Mouse (Mus musculus) urinary bladder, postnatal 25 days (tissue): ENCODE data around the gene Tmem260.
A peak's percentile ranks its signal among the peaks of the same experiment; 100 is the strongest.
"Not testable (repeated sequence)": the region's sequence is repeated elsewhere in the genome, so short reads cannot be mapped to it uniquely, and the experiment has no call there.

Experiments used
- DNase-seq: peaks from one replicate; pipeline ENCODE4 v3.0.0; 2022; ENCODE audit warnings: low spot score

The Tmem260 gene

DNA sequence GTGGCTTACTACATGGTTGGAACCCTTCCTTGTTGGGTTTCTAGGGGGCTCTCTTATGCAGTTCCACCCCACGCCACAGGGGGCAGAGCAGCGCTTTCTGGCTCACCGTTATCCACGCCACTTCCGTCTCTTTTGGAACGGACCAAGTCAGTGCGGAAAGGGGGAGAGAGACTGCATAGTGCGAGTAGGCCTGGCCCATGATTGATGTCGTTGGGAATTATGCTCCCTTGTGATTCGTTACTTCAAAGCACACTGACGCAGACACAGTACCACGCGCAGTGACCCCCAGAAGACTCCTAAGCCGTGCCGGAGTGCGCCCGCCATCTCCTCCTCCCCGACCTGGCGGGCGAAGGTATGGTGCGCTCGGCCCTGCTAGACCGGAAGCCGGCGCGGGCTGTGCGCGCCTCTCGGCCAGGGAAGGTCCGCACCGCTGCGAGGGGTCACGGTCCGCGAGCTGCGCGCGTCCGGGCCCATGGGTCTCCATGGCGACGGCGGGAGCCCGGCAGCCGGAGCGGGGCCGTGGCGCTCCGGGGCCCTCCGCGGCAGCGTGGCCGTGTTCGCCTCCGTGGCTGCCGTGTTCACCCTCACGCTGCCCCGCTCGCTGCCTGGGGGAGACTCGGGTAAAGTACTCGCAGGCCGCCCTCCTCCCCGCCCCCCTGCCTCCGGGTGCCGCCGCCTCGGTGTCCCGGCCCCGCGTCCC is at the start of gene Tmem260:
Gene Tmem260 (plus strand): TSS at position 141 of the 700 bp plus-strand sequence.
- DNase-seq = peak; percentile 90

DNA sequence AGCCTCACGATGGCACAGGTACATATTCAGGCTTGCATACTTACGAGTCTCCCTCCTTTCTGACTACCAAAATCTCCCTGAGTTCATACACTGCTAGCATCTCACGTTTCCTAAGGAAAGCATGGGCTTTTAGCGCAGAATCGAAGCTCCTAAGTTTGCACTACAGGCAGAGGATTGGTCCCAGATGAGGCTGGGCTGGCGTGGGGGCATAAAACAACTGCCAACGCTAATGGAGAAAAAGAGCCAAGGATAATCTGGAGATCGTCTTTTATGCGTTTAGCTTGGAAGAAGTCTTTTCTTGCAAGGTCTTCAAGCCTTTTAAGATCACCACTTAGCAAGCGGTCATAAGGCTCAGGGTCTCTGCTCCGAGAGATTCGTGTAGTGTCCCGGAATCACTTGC is 39.8 kb upstream of the Tmem260 start:
- no peak for DNase-seq

DNA sequence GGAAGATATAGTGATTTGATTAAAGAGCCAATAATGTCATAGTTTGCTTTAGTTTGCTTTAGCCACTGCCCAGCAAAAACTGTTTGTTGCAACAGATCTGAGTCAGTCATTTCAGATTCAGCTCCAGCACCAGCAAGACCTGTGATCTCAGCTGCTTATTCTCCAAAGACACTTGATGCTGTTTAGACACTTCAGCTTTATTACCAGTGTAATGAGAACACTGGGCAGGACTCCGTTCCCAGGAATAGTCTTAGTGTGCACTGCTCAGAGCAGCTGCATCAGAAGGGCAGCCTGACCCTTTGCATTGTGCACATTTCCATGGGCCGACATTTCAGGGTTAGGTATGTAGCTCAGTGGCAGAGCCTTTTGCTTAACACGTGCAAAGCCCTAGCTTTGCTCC is 28.9 kb upstream of the Tmem260 start:
- DNase-seq = no peak

DNA sequence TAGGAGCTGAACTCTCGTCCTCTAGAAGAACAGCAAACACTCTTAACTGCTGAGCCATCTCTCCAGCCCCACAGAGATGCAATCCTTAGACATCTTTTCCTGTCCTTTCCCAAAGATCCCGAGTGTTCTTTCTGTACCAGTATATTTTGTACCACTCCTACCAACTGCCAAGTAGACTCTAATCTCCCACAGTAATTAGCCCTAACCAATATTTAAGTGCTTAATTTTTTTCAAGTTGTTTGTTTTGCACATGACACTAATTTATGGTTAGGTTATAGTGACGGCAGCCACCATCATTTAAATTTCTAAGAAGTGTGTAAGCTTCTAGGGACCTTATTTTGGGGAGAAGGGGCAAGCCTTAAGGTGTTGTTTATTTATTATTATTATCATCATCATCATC is 27.7 kb upstream of the Tmem260 start:
- no peak for DNase-seq

DNA sequence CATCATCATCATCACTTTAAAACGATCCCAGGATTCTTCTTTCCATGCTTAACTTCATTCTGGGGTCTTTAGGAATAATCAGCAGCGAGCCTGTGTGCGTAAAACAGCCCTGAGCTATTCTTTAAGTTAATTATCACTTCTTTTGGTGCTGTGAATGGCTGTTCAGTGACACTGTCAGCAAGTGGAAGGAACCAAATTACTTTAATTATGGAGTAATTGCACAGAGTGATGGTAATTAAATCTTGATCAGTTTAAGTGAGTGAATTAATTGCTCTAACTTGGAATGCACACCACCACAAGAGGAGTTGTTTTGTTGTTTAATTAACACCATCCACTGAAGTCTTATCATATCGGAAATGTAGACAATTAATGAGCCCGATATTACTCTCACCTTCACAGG is 27.3 kb upstream of the Tmem260 start:
- no peak for DNase-seq

DNA sequence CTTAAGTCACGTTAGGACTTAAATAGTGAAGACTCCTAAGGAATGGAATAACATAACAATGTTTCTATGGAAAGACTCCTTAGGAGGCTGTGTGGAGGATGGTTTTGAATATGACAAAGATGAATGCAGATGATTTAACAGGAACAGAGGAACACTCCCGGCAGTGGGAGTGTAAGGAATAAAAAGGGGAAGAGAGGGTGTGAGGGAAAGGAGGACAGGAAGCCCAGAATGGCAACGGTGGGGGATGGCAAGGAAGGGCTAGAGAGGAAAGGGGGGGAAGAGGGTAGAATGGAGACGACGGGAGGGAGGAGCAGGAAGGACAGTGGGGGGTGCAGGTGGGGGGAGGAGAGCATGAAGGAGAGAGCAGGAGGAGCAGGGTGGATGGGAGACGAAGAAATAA is 24.4 kb upstream of the Tmem260 start:
- no peak for DNase-seq

DNA sequence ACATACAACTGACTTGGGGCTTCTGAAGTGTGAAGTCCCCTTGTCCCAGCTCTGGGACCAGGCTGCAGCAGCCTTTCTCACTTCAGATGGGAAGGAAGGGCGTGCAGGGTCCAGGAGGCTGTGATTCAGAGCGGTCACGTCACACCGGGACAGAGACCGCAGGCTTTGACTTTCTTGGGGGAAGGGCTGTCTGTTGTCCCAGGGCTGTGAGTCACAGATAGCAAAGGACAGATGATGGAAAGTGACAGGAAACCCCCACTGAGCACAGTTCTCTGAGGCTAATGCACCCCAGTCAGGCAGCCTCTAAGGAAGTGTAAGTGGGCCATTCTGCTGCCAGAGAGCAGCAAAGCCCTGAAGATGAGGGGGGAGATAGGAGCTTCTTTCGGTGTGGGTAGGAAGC is 23.9 kb upstream of the Tmem260 start:
- DNase-seq = peak; percentile 6

DNA sequence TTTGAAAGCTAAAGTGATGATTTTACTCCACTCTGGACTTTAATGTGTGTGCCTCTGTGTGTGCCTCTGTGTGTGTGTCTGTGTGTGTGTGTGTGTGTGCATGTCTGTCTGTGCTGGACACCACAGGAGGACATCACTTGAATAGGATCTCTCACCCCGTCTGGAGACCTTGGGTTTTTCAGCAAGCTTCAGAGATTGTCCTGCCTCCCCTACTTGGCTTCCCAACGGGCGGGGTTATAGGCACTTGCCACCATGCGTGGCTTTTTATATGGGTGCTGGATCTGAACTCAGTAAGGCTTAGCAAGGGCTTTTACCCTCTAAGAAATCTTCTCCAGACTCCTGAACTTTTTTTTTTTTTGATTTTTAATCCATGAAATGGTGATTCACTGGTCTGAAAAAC is 23.5 kb upstream of the Tmem260 start:
- no peak for DNase-seq

DNA sequence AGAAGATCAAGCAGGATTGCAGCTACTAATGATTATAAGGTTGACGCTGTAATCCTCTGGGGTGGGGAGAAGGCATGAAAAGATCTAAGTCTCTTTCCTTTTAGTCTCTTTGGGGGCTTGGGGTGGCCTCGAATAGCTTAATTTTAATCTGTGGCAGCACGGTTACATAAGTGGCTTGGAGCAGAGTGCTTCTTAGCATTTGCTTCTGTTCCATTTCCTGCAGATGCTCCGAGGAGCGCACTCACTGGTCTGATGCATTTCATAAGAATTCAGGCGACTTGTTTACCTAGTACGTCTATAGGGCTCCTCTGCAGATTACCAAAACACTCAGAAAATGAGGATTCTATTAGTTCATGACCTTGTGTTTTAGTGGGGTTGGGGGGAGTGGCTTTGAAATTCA is 23.0 kb upstream of the Tmem260 start:
- DNase-seq = no peak

DNA sequence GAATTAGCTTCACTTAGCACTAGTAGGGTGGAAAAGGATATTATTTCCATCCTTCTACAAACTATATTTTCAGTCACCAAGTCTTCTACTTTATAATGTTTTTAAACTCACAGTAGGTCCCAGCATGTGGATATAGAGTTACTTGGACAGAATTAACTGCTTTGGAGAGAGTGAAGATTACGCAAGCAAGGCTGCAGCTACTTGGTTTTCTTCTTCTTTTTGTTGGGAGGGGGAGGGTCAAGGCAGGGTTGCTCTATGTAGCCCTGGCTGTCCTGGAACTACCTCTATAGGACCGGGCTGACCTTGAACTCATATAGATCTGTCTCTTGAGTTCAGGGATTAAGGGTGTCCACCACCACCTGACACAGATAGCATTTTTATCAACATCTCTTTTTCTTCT is 13.9 kb upstream of the Tmem260 start:
- no peak for DNase-seq

DNA sequence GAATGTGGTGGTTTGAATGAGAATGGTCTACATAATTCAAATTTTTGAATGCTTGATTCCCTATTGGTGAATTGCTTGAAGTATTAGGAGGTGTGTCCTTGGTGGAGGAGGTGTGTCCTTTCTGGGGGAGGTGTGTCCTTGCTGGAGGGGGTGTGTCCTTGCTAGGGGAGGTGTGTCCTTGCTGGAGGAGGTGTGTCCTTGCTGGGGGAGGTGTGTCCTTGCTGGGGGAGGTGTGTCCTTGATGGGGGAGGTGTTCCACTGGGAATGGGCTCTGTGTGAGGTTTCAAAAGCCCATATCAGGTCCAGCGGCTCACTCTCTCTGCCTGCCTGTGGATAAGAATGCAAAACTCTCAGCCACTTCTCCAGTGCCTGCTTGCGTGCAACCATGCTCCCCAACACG is 2.1 kb upstream of the Tmem260 start:
- no peak for DNase-seq

DNA sequence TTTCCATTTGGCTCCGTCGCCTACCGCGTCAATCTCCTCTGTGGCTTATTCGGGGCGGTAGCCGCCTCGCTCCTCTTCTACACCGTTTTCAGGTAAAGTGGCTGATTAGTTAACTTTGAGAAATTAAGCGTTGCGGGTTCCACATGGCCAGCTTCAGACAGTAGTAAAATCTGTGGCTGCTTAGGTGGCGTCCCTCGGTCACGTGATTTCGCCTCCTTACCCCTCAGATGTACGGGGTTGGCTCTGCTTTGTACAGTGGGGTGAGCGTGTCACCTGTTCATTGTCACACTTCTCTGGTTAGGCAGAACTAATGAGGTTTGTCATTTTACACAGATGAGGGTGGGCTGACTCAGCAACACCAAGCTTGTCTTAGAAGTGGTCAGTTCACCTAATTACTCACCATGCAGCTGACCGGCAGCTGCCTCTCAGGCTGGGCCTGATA is 6.1 kb downstream of the Tmem260 start:
- no peak for DNase-seq

DNA sequence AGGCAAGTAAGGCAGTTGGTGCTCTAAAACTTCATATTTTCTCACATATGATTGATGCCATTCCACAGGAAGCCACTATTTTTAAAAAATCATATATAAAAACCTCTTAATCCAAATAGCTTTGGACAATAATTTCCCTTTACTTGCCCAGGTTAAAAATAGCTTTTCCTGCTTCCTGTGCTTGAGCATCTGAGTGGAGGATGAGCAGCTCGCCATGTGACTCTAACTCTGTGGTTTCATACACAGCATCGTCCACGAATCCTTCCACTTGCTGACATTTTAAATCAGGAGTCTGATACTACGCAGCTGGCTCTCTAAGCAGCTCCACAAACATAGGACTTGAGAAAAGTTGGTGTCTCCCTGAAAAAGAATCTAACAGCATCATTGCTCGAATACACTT is 7.5 kb downstream of the Tmem260 start:
- no peak for DNase-seq

DNA sequence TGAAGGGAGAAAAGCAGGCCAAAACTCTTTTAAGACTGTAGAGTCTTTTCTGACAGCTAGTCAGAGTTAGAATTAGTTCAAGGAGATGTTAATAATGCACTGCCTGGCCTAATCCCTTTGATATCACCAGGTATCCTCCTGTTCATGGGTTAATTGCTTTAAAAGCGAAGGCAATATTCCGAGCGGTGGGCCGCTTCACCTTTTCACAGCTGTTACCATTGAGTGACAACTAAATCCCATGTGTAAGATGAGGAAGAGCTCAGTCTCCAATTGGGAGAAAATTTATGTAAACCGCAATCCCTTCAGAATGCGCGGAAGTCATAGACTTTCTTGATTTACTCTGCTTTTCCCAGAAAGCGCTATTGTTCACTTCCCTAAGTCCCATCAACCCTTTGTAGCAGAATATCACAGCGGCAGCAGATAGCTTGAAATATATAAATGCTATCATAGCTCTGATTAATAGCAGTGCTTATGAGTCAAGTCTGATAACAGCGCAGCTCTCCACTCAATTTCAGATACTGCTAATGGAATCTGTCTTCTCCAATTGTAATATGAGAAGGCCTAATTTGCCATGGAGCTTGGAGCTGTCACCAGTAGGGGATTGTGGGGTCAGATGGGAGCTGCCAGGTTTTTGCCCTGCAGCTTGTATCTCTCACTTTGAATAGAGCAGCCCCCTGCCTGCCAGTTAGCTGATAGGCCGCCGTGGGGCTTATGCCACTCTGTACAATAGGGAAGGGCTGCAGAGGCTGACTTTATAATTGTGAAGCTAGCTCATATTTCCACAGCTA is 10.6 kb downstream of the Tmem260 start:
- DNase-seq = no peak

DNA sequence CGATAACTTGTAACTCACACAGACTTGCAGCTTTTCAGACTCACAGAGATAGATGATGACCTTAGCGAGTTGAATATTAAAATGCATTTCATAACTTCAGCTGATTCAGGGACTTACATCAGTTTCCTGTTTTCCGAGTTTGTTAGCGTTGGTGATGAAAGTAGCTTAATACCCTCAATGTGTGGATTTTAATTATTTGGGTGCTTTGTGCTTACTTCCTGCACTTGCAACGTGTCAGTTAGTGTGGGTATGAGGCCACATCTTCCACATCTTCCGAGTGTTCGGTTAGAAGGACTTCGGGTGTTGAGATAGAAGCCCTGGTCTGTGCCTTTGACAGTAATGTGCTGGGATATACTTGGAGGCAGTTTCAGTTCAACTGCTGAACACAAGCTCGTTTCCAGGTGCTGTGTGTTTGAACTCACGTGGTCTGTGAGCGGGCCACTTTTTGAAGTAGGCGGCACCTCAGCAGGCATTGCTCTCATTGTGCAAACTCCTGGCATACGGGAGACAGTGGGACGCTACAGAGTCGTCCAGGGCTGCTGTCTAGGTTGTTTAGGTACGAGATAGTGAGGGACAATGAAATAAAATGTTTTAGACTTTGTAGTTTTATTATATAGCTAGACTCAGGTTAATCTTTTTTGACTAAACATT is 11.5 kb downstream of the Tmem260 start:
- DNase-seq = no peak

DNA sequence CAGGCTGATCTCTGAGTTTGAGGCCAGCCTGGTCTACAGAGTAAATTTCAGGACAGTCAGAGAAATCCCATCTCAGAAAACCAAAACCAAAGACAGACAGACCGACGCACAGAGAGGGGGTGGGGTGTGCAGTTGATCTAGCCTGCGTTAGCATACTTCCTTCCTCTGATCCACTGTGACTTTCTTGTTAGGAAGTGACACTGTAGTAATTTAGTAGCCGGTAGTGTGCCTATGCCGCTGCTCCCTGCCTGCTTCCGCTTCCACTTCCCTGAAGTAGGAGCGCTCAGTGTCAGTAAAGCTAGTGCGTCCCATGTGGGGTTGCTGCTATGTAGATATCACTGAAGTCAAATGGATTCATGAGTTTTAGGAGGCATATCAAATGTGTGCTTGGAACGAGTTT is 13.0 kb downstream of the Tmem260 start:
- DNase-seq = no peak

DNA sequence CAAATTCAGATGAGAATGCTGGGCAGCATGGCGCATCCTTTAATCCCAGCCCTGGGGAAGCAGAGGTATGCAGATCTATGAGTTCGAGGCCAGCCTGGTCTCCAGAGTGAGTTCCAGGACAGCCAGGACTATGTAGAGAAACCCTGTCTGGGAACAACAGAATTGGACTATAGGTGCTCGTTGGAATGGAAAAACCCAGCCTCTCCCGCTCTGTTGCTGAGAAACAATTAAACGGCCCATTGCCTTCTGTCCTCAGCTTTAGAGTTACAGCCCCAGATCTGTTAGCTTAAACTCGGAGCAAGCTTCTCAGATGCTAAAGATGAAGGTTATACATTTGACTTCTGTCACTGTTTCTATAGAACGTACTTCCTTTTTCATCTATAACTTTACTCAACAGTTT is 22.4 kb downstream of the Tmem260 start:
- DNase-seq = no peak

DNA sequence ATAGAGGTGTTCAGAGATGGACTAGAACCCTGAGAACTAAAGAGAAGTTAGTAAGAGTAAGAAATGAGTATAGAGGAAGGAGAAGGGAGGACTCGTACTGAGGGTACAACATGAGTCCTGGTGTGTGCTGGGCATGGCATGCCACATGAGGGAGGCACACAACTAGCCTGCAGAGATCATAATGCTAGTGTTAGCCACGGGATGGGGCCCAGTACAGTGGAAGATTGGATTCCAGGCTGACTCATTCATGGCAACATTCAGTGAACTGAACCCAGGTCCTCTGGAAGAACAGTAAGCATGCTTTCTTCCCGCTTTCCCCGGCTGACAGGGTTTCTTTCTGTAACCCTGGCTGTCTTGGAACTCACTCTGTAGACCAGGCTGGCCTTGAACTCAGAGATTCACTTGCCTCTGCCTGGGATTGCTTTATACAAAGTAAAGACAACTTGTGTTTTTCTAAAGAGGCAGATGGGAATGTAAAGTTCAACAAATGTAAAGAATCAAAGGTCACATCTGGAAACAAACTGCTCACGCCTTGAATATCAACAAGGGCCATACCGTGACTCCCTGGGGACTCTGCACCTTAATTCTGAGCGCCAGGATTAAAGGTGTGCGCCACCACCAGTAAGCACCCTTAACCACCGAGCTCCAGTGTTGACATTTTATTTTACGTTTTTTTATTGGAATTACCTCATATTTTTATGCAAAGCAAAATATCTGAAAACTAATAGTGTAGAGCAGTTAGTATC is 25.0 kb downstream of the Tmem260 start:
- no peak for DNase-seq

DNA sequence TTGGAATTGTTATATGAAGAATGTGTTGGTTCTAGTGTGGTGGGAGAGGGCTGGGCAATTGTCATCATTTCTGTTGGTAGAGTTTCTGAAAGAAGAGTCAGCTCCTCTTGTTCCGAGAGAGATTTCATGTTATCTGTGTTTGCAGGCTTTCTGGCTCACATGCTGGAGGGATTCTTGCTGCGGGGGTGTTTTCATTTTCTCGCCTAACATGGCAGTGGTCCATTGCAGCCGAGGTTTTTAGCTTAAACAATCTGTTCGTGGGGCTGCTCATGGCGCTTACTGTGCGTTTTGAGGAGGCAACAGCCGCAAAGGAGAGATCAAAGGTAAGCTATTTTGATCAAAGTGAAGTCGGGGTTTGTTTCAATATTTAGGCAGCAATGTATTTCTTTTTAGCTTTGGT is 26.3 kb downstream of the Tmem260 start:
- no peak for DNase-seq

DNA sequence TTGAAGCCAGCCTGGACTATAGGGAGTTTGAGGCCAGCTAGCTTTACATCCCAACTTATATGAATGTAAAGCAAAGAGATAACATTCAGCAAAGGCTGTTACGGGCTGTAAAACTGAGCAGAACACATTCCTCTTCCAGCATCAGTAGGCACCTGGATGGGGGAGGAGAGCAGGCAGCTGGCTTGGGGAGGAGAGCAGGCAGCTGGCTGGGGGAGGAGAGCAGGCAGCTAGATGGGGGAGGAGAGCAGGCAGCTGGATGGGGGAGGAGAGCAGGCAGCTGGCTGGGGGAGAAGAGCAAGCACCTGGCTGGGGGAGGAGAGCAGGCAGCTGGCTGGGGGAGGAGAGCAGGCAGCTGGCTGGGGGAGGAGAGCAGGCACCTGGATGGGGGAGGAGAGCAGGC is 29.4 kb downstream of the Tmem260 start:
- no peak for DNase-seq

DNA sequence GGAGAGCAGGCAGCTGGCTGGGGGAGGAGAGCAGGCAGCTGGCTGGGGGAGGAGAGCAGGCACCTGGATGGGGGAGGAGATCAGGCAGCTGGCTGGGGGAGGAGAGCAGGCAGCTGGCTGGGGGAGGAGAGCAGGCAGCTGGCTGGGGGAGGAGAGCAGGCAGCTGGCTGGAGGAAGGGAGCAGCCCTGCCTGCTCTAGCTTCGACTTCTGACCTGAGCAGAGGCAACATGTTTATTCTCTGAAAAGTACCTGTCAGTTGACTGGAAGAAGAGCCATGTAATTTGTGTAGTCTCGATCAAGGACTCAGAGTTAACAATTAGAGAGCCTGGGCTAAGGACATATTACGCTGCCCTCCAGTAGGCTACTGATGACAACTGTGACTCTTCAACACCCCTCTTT is 29.9 kb downstream of the Tmem260 start:
- DNase-seq = not testable (repeated sequence)

DNA sequence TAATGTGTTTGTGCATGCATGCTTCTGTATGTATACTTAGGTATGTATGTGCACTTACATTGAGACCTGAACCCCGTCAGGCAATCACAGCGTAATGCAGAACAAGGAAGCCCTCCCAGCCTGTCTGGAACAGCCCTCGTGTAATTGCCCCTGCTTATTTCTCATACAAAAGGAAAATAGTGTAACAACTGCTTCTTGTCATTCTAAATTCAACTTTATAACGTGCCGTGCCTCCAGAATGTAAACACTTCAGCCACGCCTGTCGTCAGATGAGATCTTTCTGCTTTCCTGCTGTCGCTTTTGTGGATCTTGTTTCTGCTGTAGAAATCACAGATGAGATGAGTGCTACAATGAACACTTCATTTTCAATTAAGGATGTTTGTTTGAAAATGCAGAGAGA is 30.4 kb downstream of the Tmem260 start:
- DNase-seq = no peak

DNA sequence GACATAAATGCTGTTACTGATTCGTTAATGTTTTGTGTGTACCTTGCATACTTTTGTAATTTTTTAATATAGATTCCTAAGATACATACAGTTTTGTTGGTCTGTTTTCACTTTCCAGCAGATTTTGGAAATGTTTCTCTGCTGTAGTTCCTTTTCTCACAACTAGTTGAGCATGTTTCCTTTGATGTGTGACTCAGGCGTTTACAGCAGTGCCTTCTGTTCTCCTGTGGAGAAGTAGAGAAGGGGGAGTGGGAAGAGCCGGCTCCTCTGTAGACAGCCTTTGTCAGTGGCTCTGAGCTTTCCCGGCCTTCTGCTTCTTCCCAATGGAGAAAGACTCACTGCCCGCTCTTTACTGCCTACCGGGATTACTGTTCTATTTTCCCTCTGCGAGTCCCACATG is 35.7 kb downstream of the Tmem260 start:
- DNase-seq = no peak
